Mouse (Mus musculus) heart, embryonic 13.5 days (tissue): ENCODE measurements around the gene Ccdc78. TPM values are rescaled to one million over a fixed set of nuclear protein-coding genes. Genes with fewer than 3 reads are reported as not detected.
A peak's percentile ranks its signal among the peaks of the same experiment; 100 is the strongest.

Experiments
- ATAC-seq: fragments of 200-750 bp; cut with Nextera tagmentation; 2 replicates; pipeline ENCODE4 v1.8.0; 2017; ENCODE audit warnings: moderate TSS enrichment; ENCODE audit not compliant: insufficient number of reproducible peaks, low FRiP score, low TSS enrichment; ENCODE audit errors: extremely low read depth
- H3K27ac ChIP-seq: fragments of 300-500 bp; sonication (generic); replicated peaks from 2 replicates; pipeline ENCODE4 v1.5.1; 2015; ENCODE audit warnings: moderate library complexity, mild to moderate bottlenecking, inconsistent platforms
- H3K27me3 ChIP-seq: fragments of 300-500 bp; sonication (generic); replicated peaks from 2 replicates; pipeline ENCODE4 v1.6.1; 2015; ENCODE audit warnings: mild to moderate bottlenecking, inconsistent platforms
- H3K36me3 ChIP-seq: fragments of 300-500 bp; sonication (generic); 2 replicates; pipeline ENCODE4 v1.6.1; 2015; ENCODE audit warnings: mild to moderate bottlenecking, inconsistent platforms
- H3K4me1 ChIP-seq: fragments of 300-500 bp; sonication (generic); 2 replicates; pipeline ENCODE4 v1.6.1; 2015; ENCODE audit warnings: inconsistent platforms
- H3K4me2 ChIP-seq: fragments of 300-500 bp; sonication (generic); 2 replicates; pipeline ENCODE4 v1.6.1; 2015; ENCODE audit warnings: inconsistent platforms, mild to moderate bottlenecking, moderate library complexity
- H3K4me3 ChIP-seq: fragments of 300-500 bp; sonication (generic); 2 replicates; pipeline ENCODE4 v1.5.1; 2015; ENCODE audit warnings: moderate library complexity, mild to moderate bottlenecking, inconsistent platforms
- H3K9ac ChIP-seq: fragments of 300-500 bp; sonication (generic); 2 replicates; pipeline ENCODE4 v1.6.1; 2015; ENCODE audit warnings: inconsistent platforms, mild to moderate bottlenecking, moderate library complexity
- H3K9me3 ChIP-seq: fragments of 300-500 bp; sonication (generic); 2 replicates; pipeline ENCODE4 v1.6.1; 2016; ENCODE audit warnings: inconsistent platforms
- WGBS: fragments of 180-500 bp; shearing (Covaris S2); methylation state at CpG from one replicate; pipeline ENCODE4 v1.1.7; 2015; ENCODE audit warnings: mixed read lengths; 5-methylcytosine and 5-hydroxymethylcytosine counted together
- microRNA-seq: library from miRNA; unstranded; fragments of <30 nt; microRNA quantifications from one replicate; pipeline ENCODE4, GENCODE M21; 2016
- polyA plus RNA-seq: library from polyadenylated mRNA; unstranded; fragments of >200 nt; fragmentation: Nextera tagmentation; extraction: Ambion mirVana; gene quantifications from 2 replicates; pipeline ENCODE4 v1.2.1, GENCODE M21; 2015

The Ccdc78 gene
- polyA plus RNA-seq, 1 experiment from 2014 or later: 0.17 TPM

GRCm38 (mm10) chr17:25835301-25835700 is 48.9 kb downstream of the Ccdc78 start:
- Histone ChIP-seq H3K4me2 (peak overlapping the region; percentile 99), H3K9me3 (no peaks in the 10 kb centered on the region), H3K4me3 (peak overlapping the region; percentile 74; the same call in 1 of the 2 replicates), H3K9ac (peak overlapping the region; percentile 92), H3K27ac (no peak overlapping the region), H3K36me3 (peaks cover 63% of the 10 kb centered on the region), H3K27me3 (no peaks in the 10 kb centered on the region), H3K4me1 (peaks cover 68% of the 10 kb centered on the region)
- ATAC-seq: no peak
- WGBS: 91% methylated on average over 7 of the region's 7 CpGs

GRCm38 (mm10) chr17:25835816-25836215 is 49.4 kb downstream of the Ccdc78 start:
- Histone ChIP-seq H3K27me3 (no peaks in the 10 kb centered on the region), H3K4me3 (no peak overlapping the region), H3K36me3 (peaks cover 63% of the 10 kb centered on the region), H3K4me1 (peaks cover 63% of the 10 kb centered on the region), H3K27ac (0 out of 2 replicates have a peak overlapping the region, but pooled peaks have one; percentile 74), H3K4me2 (peak overlapping the region; percentile 86), H3K9ac (peak overlapping the region; percentile 92; the same call in 1 of the 2 replicates), H3K9me3 (no peaks in the 10 kb centered on the region)
- WGBS: 94% methylated on average over 16 of the region's 16 CpGs
- ATAC-seq: no peak

GRCm38 (mm10) chr17:25836397-25837075 is 50.2 kb downstream of the Ccdc78 start:
- H3K4me3 ChIP-seq: peak overlapping the region; percentile 53
- H3K9ac ChIP-seq: peak overlapping the region; percentile 84
- H3K4me1 ChIP-seq: peaks cover 56% of the 10 kb centered on the region
- no peaks in the 10 kb centered on the region for H3K27me3 ChIP-seq
- ATAC-seq: no peak
- H3K27ac ChIP-seq: peak overlapping the region; percentile 74
- peaks cover 63% of the 10 kb centered on the region for H3K36me3 ChIP-seq
- H3K9me3 ChIP-seq: no peaks in the 10 kb centered on the region
- 20% methylated on average over 21 of the region's 23 CpGs for WGBS
- H3K4me2 ChIP-seq: peak overlapping the region; percentile 86

DNA sequence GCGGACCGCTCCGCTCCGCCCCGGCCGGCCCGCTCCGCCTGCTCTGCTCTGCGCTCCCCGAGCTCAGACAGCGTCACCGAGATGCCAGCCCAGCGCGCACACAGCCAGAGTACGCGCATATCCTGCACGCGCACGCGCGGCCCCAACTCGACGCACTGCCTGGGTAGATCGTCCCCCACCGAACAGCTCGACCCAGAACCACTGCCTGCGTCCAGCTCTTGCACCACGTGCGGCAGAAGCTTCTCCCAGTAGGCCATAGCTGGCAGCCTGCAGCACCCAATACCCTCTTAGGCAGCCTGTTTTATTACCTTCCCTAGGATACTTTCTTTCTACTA is 50.7 kb downstream of the Ccdc78 start, which contains the start of gene Rhbdl1:
Gene Rhbdl1, minus strand, starts transcription at position 220 of the 335 bp plus-strand sequence.
- ATAC-seq: no peak
- Histone ChIP-seq H3K4me1 (peaks cover 51% of the 10 kb centered on the region), H3K9ac (peak within 1 kb of the TSS; percentile 84), H3K4me2 (peak within 1 kb of the TSS; percentile 86), H3K27ac (peak within 1 kb of the TSS; percentile 74), H3K4me3 (peak within 1 kb of the TSS; percentile 53), H3K36me3 (peaks cover 64% of the 10 kb centered on the region), H3K9me3 (no peaks in the 10 kb centered on the region), H3K27me3 (no peaks in the 10 kb centered on the region)
- WGBS: 2% methylated on average over 29 of the region's 29 CpGs

- peak overlapping the region; percentile 84 for H3K9ac ChIP-seq
- peak overlapping the region; percentile 53; the same call in 1 of the 2 replicates for H3K4me3 ChIP-seq
- H3K9me3 ChIP-seq: no peaks in the 10 kb centered on the region
- peak overlapping the region; percentile 86 for H3K4me2 ChIP-seq
- H3K27me3 ChIP-seq: no peaks in the 10 kb centered on the region
- WGBS: 44% methylated on average over 3 of the region's 3 CpGs
- ATAC-seq: no peak
- H3K4me1 ChIP-seq: peaks cover 49% of the 10 kb centered on the region
- peaks cover 69% of the 10 kb centered on the region for H3K36me3 ChIP-seq
- peak overlapping the region; percentile 74 for H3K27ac ChIP-seq
Measured at GRCm38 (mm10) chr17:25837533-25837932, 51.2 kb downstream of the Ccdc78 start.

DNA sequence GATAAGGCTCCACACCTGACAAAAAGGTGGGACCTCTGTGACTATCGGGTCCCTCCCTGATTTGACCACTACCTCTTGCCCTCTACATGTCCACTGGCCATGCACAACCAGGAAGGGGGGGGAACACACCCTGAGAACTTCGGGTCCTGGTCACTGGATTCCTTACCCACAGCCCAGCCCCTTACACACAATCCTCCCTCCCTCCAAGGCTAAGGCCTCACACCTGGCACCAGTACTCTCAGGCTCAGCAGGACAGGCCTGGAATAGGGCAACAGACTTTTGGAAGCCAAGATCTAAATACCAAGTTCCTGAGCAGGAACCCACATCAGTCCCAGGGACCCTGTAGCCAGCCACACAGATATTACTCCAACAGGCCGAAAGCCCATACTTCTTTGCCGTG is 52.5 kb downstream of the Ccdc78 start:
- H3K36me3 ChIP-seq: peaks cover 71% of the 10 kb centered on the region
- H3K27me3 ChIP-seq: no peaks in the 10 kb centered on the region
- no peak overlapping the region for H3K4me3 ChIP-seq
- H3K9ac ChIP-seq: 0 out of 2 replicates have a peak overlapping the region, but pooled peaks have one; percentile 5
- 79% methylated on average over 4 of the region's 4 CpGs for WGBS
- no peak overlapping the region for H3K4me2 ChIP-seq
- no peaks in the 10 kb centered on the region for H3K9me3 ChIP-seq
- no peak for ATAC-seq
- H3K4me1 ChIP-seq: peaks cover 58% of the 10 kb centered on the region
- H3K27ac ChIP-seq: no peak overlapping the region

DNA sequence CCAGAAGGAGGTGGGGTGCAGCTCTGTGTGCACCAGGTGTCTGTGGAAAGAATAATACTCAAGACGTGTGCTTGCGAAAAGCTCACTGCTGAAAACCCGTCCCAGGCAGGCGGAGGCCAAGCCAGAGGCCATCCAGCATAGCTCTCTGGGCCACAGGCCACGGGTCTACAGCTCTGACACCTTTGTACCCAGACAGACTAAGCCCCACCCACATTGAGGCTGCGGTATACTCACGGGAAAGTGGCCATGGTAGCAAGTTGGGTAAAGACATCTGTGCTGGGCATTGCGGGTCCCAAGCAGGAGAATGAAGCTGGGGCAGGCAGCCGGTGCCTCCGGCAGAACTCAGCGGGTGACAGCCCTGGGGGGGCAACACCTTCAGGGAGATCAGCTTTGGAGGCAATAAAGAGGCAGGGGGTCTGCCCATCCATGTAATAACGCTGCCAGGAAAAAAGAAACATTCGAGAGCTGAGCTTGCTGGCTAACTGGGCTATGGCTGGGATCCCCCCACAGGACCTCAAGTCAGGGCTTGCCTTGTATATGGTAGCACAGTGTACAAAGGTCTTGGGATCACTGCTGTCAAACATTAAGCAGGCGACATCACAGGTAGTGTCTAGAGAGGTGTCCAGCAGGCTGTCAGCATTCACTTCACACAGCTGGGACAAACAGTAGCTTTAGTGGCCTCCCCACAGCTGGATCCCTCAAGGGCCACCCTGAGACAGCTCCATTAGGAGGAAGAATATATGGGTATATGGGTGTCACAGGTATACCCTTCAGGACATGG is 53.3 kb downstream of the Ccdc78 start:
- no peak overlapping the region for H3K4me2 ChIP-seq
- H3K27ac ChIP-seq: no peak overlapping the region
- no peaks in the 10 kb centered on the region for H3K9me3 ChIP-seq
- WGBS: 82% methylated on average over 14 of the region's 14 CpGs
- no peaks in the 10 kb centered on the region for H3K27me3 ChIP-seq
- no peak for ATAC-seq
- no peak overlapping the region for H3K9ac ChIP-seq
- no peak overlapping the region for H3K4me3 ChIP-seq
- H3K4me1 ChIP-seq: peaks cover 53% of the 10 kb centered on the region
- peaks cover 68% of the 10 kb centered on the region for H3K36me3 ChIP-seq

Small RNA genes within 50 kb of the gene (microRNA-seq; reads per million reads assigned to microRNA genes)
- gene Gm25083 (not detected), gene Mir3082 (1.0 reads per million), gene Mir6966 (not detected)

Other genes with a start within 250 kb of the Ccdc78 start
- gene Sox8, start 215.9 kb upstream of the Ccdc78 start, polyA plus RNA-seq: 0.53 and 1.5 TPM in 2 replicates
- 30.2 and 35.7 TPM in 2 replicates for gene Lmf1, start 207.5 kb upstream of the Ccdc78 start, polyA plus RNA-seq
- 3.2 and 3.4 TPM in 2 replicates for gene Gng13, start 69.4 kb upstream of the Ccdc78 start, polyA plus RNA-seq
- gene Chtf18, start 59.2 kb upstream of the Ccdc78 start, polyA plus RNA-seq: 18.8 and 20.4 TPM in 2 replicates
- 13.3 and 13.7 TPM in 2 replicates for gene Rpusd1, start 58.9 kb upstream of the Ccdc78 start, polyA plus RNA-seq
- gene Mslnl, start 50.5 kb upstream of the Ccdc78 start, polyA plus RNA-seq: not detected in 2 replicates
- gene Msln, start 32.2 kb upstream of the Ccdc78 start, polyA plus RNA-seq: 28.7 and 32.4 TPM in 2 replicates
- 27.1 and 30.6 TPM in 2 replicates for gene Narfl, start 12.8 kb upstream of the Ccdc78 start, polyA plus RNA-seq
- 50.2 and 51.3 TPM in 2 replicates for gene Haghl, start 907 bp upstream of the Ccdc78 start, polyA plus RNA-seq
- 62.2 and 69.9 TPM in 2 replicates for gene Fam173a, start 6.3 kb downstream of the Ccdc78 start, polyA plus RNA-seq
- 0.84 TPM in 1 of 2 replicates, not detected in the other for gene AC134908.4, start 9.1 kb downstream of the Ccdc78 start, polyA plus RNA-seq
- gene Metrn, start 10.6 kb downstream of the Ccdc78 start, polyA plus RNA-seq: 28.1 and 28.9 TPM in 2 replicates
- 1.0 and 1.1 TPM in 2 replicates for gene Fbxl16, start 22.5 kb downstream of the Ccdc78 start, polyA plus RNA-seq
- gene Wdr24, start 37.0 kb downstream of the Ccdc78 start, polyA plus RNA-seq: 14.2 and 15.1 TPM in 2 replicates
- gene Jmjd8, start 42.3 kb downstream of the Ccdc78 start, polyA plus RNA-seq: 36.7 and 37.4 TPM in 2 replicates
- gene Stub1, start 46.8 kb downstream of the Ccdc78 start, polyA plus RNA-seq: 287 and 324 TPM in 2 replicates
- gene Rhbdl1, start 50.7 kb downstream of the Ccdc78 start, polyA plus RNA-seq: 0.45 and 0.98 TPM in 2 replicates
- 2.3 and 2.4 TPM in 2 replicates for gene Gm20683, start 55.2 kb downstream of the Ccdc78 start, polyA plus RNA-seq
- gene Rhot2, start 58.3 kb downstream of the Ccdc78 start, polyA plus RNA-seq: 18.3 and 22.1 TPM in 2 replicates
- gene Wdr90, start 74.9 kb downstream of the Ccdc78 start, polyA plus RNA-seq: 12.3 and 15.1 TPM in 2 replicates
- gene Mcrip2, start 82.2 kb downstream of the Ccdc78 start, polyA plus RNA-seq: 159 and 173 TPM in 2 replicates
- 35.7 and 43.2 TPM in 2 replicates for gene Mettl26, start 88.5 kb downstream of the Ccdc78 start, polyA plus RNA-seq
- 0.23 and 0.38 TPM in 2 replicates for gene Wfikkn1, start 94.3 kb downstream of the Ccdc78 start, polyA plus RNA-seq
- gene Rab40c, start 133.1 kb downstream of the Ccdc78 start, polyA plus RNA-seq: 16.1 and 16.4 TPM in 2 replicates
- 60.4 and 62.1 TPM in 2 replicates for gene Pigq, start 158.4 kb downstream of the Ccdc78 start, polyA plus RNA-seq
- 0.06 TPM in 1 of 2 replicates, not detected in the other for gene Nhlrc4, start 158.4 kb downstream of the Ccdc78 start, polyA plus RNA-seq
- 0.13 and 0.15 TPM in 2 replicates for gene A930017K11Rik, start 166.0 kb downstream of the Ccdc78 start, polyA plus RNA-seq
- gene Capn15, start 199.2 kb downstream of the Ccdc78 start, polyA plus RNA-seq: 9.3 and 10.6 TPM in 2 replicates